Mouse (Mus musculus) hindbrain, embryonic 16.5 days (tissue): ENCODE results near the gene Ly6g6c. TPM values are rescaled to one million over a fixed set of nuclear protein-coding genes. Genes with fewer than 3 reads are reported as not detected.
A peak's percentile ranks its signal among the peaks of the same experiment; 100 is the strongest.

Experiments used
- ATAC-seq: fragments of 200-750 bp; cut with Nextera tagmentation; 2 replicates; pipeline ENCODE4 v1.8.0; 2017; ENCODE audit warnings: moderate TSS enrichment, moderate library complexity
- H3K27ac ChIP-seq: fragments of 300-500 bp; sonication (generic); 2 replicates; pipeline ENCODE4 v1.5.1; 2014; ENCODE audit warnings: low read depth, mild to moderate bottlenecking, control low read depth, low read length, moderate library complexity
- H3K27me3 ChIP-seq: fragments of 300-500 bp; sonication (generic); replicated peaks from 2 replicates; pipeline ENCODE4 v1.6.1; 2014; ENCODE audit warnings: low read length; ENCODE audit not compliant: control insufficient read depth, insufficient read depth
- H3K36me3 ChIP-seq: fragments of 300-500 bp; sonication (generic); 2 replicates; pipeline ENCODE4 v1.6.1; 2014; ENCODE audit warnings: mild to moderate bottlenecking, low read length, moderate library complexity, mixed read lengths; ENCODE audit not compliant: control insufficient read depth, insufficient read depth
- H3K4me1 ChIP-seq: fragments of 300-500 bp; sonication (generic); 2 replicates; pipeline ENCODE4 v1.6.1; 2014; ENCODE audit warnings: low read depth, low read length; ENCODE audit not compliant: control insufficient read depth, insufficient read depth
- H3K4me2 ChIP-seq: fragments of 300-500 bp; sonication (generic); 2 replicates; pipeline ENCODE4 v1.6.1; 2014; ENCODE audit warnings: mild to moderate bottlenecking, low read length, control low read depth, moderate library complexity
- H3K4me3 ChIP-seq: fragments of 300-500 bp; sonication (generic); 2 replicates; pipeline ENCODE4 v1.5.1; 2014; ENCODE audit warnings: mild to moderate bottlenecking, low read length, control low read depth, moderate library complexity
- H3K9ac ChIP-seq: fragments of 300-500 bp; sonication (generic); 2 replicates; pipeline ENCODE4 v1.6.1; 2014; ENCODE audit warnings: low read depth, mild to moderate bottlenecking, control low read depth, low read length, moderate library complexity
- H3K9me3 ChIP-seq: fragments of 300-500 bp; sonication (generic); 2 replicates; pipeline ENCODE4 v1.6.1; 2014; ENCODE audit warnings: mild to moderate bottlenecking, low read length, moderate library complexity; ENCODE audit not compliant: control insufficient read depth
- WGBS: fragments of 180-500 bp; shearing (Covaris S2); extraction: QIAGEN DNeasy Blood & Tissue Kit; methylation state at CpG from one replicate; pipeline ENCODE4 v1.1.7; 2014; 5-methylcytosine and 5-hydroxymethylcytosine counted together
- polyA plus RNA-seq: library from polyadenylated mRNA; unstranded; fragments of >200 nt; fragmentation: Nextera tagmentation; extraction: Ambion mirVana; gene quantifications from 2 replicates; pipeline ENCODE4 v1.2.1, GENCODE M21; 2015

Ly6g6c gene
- not detected in 2 replicates for polyA plus RNA-seq

DNA sequence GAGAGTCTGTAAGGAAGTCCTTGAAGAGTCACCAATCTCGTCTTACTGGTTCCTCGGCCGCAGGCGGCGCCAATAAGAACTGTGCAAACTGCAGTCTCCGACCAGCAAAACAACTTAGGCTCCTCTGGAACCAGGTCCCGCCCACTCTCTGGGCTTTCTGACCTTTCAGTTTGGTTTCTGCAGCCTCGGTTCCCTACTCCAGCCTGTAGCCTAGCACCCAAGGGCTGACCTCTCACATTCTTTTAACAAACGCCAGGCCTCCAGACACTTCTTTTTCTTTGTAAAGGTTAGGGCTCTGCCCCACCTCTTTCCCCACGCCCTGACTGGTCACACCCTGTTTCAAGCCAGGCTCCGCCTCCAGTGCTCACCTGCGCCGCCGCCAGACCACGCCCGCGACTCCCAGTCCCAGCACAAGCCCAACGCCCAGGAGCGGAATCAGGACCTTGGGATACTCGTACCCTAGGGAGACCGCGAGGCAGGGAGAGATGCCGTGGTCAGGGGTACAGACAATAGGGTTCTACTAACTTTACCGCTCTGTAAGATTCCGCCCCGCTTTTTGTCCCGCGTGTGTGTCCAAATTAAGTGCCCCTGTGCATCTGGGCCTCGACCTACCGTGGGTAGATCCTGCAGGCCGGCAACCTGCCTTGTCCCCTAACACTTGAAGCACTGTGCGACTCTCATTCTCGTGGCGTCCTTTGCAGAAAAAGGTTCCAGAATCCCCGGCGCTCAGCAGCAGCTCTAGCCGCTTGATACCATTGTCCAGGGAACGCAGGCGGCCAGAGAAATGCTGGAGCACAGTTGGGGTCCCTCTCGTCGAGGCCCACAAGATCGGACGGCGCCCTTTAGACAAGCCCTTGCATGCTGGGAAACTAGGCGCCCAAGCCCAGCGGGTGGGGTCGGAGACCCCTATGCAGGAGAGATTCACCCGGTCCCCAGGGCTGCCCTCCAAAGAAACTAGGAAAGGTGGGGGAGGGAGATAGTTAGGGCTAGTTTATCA lies at the start of gene Ly6g6c:
Gene Ly6g6c, plus strand, starts transcription at position 438 of the 997 bp plus-strand sequence.
- 2% methylated on average over 48 of the region's 48 CpGs for WGBS
- no peak within 1 kb of the TSS for H3K27ac ChIP-seq
- H3K4me1 ChIP-seq, result peaks cover 18% of the 10 kb centered on the region
- H3K9ac ChIP-seq, result peak within 1 kb of the TSS; percentile 47; the same call in 1 of the 2 replicates
- H3K36me3 ChIP-seq, result peaks cover 14% of the 10 kb centered on the region
- peak within 1 kb of the TSS; percentile 55 for H3K4me2 ChIP-seq
- 0 out of 2 replicates have a peak, but pooled peaks have one; percentile 10 for ATAC-seq
- peak within 1 kb of the TSS; percentile 25 for H3K4me3 ChIP-seq
- peaks cover 18% of the 10 kb centered on the region for H3K27me3 ChIP-seq
- no peaks in the 10 kb centered on the region for H3K9me3 ChIP-seq

DNA sequence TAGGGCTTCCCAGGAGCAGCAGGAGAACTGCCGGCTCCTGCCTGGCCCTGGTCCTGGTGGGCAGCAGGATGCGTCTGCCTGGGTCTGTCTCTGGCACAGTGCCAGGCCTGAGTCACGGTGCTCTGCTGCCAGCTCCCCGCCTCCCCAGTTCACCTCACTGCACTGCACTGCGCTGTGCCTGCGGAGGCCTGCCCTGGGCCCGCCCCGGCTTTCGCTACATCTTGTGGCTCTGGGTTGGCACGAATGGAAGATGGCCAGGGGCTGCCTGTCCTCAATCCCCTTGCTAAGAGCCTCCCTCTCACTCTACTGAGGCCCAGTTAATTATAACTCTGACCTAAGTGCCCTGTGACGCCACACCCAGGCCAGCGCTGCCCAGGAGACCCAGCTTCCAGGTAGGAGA lies 48.8 kb upstream of the Ly6g6c start, which contains the start of gene Vwa7:
Gene Vwa7, plus strand, starts transcription at position 204 of the 400 bp plus-strand sequence.
- H3K9ac ChIP-seq, result 0 out of 2 replicates have a peak within 1 kb of the TSS, but pooled peaks have one; percentile 22
- no peak within 1 kb of the TSS for H3K4me3 ChIP-seq

DNA sequence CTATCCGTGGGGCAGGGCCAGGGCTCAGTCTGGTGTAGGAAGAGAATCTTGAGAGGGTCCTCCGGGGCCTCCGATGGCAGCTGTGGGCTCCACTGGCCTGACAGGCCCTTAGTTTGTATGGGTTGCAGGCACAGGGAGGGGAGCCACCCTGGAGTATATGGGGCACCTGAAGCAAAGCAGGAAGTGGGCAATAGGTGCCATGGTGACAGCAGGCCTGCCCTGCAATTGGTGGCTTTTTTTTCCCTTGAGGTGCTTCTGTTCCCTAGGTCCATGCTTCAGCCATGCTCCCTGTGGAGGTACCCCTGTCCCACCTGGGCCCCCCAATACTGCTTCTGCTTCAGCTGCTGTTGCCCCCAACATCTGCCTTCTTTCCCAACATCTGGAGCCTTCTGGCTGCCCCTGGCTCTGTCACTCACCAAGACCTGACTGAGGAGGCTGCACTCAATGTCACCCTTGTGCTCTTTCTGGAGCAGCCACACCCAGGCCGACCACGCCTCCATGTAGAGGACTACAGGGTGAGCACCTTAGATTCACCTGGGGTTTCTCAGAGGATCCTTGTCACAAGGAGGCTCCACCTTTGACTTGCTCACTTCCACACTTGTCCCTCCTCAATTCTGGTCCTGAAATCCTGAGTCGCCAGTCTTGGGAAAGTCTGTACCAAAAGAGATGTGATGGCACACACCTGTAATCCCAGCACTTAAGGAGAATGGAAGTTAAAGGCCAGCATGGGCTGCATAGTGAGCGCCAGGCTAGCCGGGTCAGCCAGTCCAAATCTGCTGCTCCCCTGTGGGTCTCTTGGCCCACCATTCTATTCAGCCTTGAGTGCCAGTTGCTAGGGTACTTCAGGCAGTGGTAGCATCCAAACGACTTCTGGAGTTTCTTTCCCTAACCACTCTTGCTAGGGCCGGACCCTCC lies 48.1 kb upstream of the Ly6g6c start:
- peaks cover 8% of the 10 kb centered on the region for H3K4me1 ChIP-seq

More for the DNA sequence above, 48.8 kb upstream of the Ly6g6c start, which contains the start of gene Vwa7:
- Histone ChIP-seq H3K36me3 (peaks cover 38% of the 10 kb centered on the region), H3K27ac (no peak within 1 kb of the TSS), H3K4me2 (no peak within 1 kb of the TSS), H3K4me1 (peaks cover 5% of the 10 kb centered on the region), H3K27me3 (no peaks in the 10 kb centered on the region), H3K9me3 (no peaks in the 10 kb centered on the region)
- ATAC-seq, result peak; percentile 62
- WGBS, result 50% methylated on average over 12 of the region's 12 CpGs

DNA sequence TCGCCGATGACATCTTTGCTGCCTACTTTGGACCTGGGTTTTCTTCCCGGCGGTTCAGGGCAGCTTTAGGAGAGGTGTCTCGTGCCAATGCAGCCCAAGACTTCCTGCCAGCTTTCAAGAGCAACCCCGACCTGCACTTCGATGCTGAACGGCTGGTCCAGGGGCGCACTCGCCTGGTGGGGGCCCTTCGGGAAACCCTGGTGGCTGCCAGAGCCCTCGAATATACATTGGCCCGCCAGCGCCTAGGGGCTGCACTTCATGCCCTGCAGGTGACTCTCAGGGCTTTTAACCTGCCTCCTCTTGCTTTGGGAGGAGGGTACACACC lies 47.5 kb upstream of the Ly6g6c start:
- ATAC-seq, result no peak
- peaks cover 25% of the 10 kb centered on the region for H3K36me3 ChIP-seq
- 74% methylated on average over 14 of the region's 14 CpGs for WGBS
- H3K9ac ChIP-seq, result no peak overlapping the region
- no peak overlapping the region for H3K4me3 ChIP-seq
- H3K4me1 ChIP-seq, result peaks cover 8% of the 10 kb centered on the region
- H3K9me3 ChIP-seq, result no peaks in the 10 kb centered on the region
- no peaks in the 10 kb centered on the region for H3K27me3 ChIP-seq
- H3K27ac ChIP-seq, result no peak overlapping the region
- H3K4me2 ChIP-seq, result no peak overlapping the region

More for the DNA sequence above, 48.1 kb upstream of the Ly6g6c start:
- Histone ChIP-seq H3K36me3 (peaks cover 31% of the 10 kb centered on the region), H3K4me3 (no peak overlapping the region), H3K9me3 (no peaks in the 10 kb centered on the region), H3K27me3 (no peaks in the 10 kb centered on the region), H3K4me2 (no peak overlapping the region), H3K27ac (no peak overlapping the region), H3K9ac (no peak overlapping the region)
- 0 out of 2 replicates have a peak, but pooled peaks have one; percentile 3 for ATAC-seq
- WGBS, result 82% methylated on average over 10 of the region's 10 CpGs

DNA sequence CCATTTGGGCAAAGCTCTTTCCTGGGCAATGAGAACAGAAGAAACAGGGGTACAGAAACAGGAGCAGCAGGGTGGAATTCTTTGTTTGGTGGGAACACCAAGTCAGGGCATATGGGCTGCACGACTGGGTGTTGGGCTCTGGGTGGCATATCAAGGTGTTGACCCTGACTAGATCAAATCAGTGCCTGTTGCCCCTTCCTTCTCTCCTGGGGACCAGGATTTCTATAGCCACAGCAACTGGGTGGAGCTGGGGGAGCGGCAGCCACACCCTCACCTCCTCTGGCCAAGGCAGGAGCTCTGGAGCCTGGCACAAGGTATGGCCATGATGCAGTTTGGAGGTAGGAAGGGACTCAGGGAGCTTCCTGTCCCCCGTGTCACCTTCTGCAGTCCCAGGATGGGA lies 47.0 kb upstream of the Ly6g6c start:
- Histone ChIP-seq H3K27ac (no peak overlapping the region), H3K4me3 (no peak overlapping the region), H3K27me3 (no peaks in the 10 kb centered on the region), H3K9me3 (no peaks in the 10 kb centered on the region), H3K4me1 (peaks cover 8% of the 10 kb centered on the region), H3K36me3 (peaks cover 20% of the 10 kb centered on the region), H3K4me2 (no peak overlapping the region), H3K9ac (no peak overlapping the region)
- WGBS, result 77% methylated on average over 3 of the region's 3 CpGs
- no peak for ATAC-seq

DNA sequence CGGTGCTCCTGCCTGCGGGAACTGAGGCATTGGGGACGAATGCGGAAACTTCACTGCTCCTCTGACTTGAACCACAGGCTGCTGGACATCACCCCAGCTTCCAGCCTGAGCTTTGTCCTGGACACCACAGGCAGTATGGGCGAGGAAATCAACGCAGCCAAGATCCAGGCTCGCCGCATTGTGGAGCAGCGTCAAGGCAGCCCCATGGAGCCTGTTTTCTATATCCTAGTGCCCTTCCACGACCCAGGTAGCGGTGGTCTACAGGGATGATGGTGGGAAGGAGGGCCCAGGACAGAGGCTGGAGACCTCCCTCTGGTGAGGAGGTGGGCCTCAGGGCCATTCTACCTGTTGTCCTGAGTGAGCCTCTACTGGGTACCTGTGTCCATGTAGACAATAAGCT lies 45.3 kb upstream of the Ly6g6c start:
- 73% methylated on average over 11 of the region's 11 CpGs for WGBS
- H3K27me3 ChIP-seq, result no peaks in the 10 kb centered on the region
- H3K36me3 ChIP-seq, result peaks cover 5% of the 10 kb centered on the region; the same call in 1 of the 2 replicates
- H3K4me2 ChIP-seq, result no peak overlapping the region
- ATAC-seq, result no peak
- H3K27ac ChIP-seq, result no peak overlapping the region
- H3K4me1 ChIP-seq, result peaks cover 8% of the 10 kb centered on the region
- no peaks in the 10 kb centered on the region for H3K9me3 ChIP-seq
- H3K9ac ChIP-seq, result no peak overlapping the region
- no peak overlapping the region for H3K4me3 ChIP-seq

DNA sequence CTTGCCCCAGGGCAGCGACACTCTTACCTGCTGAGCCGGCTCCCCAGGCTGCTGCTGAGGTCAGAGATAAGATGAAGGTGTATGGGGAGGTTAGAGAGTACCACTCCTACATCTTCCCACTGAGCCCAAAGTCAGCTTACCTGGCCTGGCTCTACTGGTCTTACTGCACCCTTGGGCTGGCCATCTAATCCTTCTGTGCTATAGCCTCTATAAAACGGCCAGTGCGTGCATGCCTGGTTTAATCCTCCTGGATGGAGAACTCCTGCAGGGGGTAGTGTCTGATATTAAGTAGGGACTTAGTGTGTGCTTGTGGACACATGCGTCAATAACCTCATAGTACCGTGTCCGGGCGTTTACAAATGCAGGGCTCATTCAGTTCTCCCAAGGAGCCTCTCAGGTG lies 44.6 kb upstream of the Ly6g6c start:
- H3K9ac ChIP-seq, result no peak overlapping the region
- no peak for ATAC-seq
- peaks cover 8% of the 10 kb centered on the region for H3K4me1 ChIP-seq
- no peaks in the 10 kb centered on the region for H3K9me3 ChIP-seq
- 88% methylated on average over 8 of the region's 8 CpGs for WGBS
- H3K27me3 ChIP-seq, result no peaks in the 10 kb centered on the region
- H3K4me3 ChIP-seq, result no peak overlapping the region
- H3K36me3 ChIP-seq, result peaks cover 5% of the 10 kb centered on the region; the same call in 1 of the 2 replicates
- H3K27ac ChIP-seq, result no peak overlapping the region
- no peak overlapping the region for H3K4me2 ChIP-seq

DNA sequence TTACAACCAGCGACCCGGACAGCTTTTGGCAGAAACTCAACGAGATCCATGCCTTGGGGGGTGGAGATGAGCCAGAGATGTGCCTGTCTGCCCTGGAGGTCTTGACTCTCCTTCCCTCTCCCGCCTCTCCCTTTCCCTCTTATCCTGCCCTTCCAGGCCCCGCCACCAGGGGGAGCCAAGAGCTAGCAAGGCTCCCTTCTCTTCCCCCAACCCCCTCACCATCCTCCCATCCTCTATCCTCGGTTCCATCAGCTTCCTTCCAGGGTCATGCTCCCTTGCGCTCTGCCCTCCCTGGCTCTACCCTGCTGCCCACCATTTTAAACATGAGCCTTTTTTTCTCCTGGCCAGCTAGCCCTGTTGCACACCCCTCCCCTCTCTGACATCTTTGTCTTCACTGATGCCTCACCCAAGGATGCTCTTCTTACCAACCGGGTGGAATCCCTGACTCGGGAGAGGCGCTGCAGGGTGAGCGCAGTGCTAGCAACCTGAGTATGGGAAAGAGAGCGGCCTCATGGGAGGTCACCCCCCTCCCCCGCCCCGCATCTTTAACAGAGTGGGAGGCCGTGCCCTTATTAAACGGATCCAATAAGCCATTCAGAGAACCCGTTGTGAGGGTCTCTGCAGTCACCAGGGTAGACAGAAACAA lies 43.9 kb upstream of the Ly6g6c start:
- Histone ChIP-seq H3K36me3 (peaks cover 3% of the 10 kb centered on the region; the same call in 1 of the 2 replicates), H3K9ac (no peak overlapping the region), H3K27me3 (no peaks in the 10 kb centered on the region), H3K27ac (no peak overlapping the region), H3K4me2 (peak overlapping the region; percentile 30), H3K4me3 (no peak overlapping the region), H3K4me1 (peaks cover 5% of the 10 kb centered on the region), H3K9me3 (no peaks in the 10 kb centered on the region)
- ATAC-seq, result no peak; the same call in 1 of the 2 replicates
- WGBS, result 7% methylated on average over 17 of the region's 17 CpGs
